Mouse (Mus musculus): Measurements from ENCODE around the gene Pnma1.

- TF ChIP-seq CTCF (IDR thresholded peaks at IDR 0.05; ENCODE audit: low read depth): peak; percentile 30
- no peak for TF ChIP-seq EP300 (optimal IDR thresholded peaks at IDR 0.05)
These were observed 27.4 kb upstream of the Pnma1 start for GRCm38 (mm10) chr12:84175659-84176061.

Measured in stomach, postnatal 0 days (tissue).